Mouse (Mus musculus): ENCODE results near the gene Gda.

Gene Gda

DNA sequence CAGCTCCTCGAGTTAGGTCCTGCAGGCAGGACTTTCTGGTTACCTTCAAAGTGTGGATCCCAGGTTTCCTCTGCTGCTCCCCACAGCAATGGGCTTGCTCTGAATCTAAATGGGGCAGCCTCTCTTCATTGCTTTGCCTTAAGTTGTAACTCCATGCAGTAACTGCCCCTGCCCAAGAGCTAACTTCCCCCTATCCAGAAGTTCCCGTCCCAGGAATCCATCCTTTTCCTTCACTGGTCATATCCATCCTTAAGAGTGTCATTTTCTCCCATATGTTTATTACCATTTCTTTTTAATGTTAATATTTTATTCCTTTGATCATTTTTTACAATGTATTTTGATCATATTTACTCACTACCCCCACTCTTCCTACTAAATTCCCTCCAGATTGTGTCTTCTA is at the start of gene Gda:
Gene Gda (minus strand): TSS at position 101 of the 400 bp plus-strand sequence.
- DNase-seq (ENCODE audit: extremely low spot score): no peak

DNA sequence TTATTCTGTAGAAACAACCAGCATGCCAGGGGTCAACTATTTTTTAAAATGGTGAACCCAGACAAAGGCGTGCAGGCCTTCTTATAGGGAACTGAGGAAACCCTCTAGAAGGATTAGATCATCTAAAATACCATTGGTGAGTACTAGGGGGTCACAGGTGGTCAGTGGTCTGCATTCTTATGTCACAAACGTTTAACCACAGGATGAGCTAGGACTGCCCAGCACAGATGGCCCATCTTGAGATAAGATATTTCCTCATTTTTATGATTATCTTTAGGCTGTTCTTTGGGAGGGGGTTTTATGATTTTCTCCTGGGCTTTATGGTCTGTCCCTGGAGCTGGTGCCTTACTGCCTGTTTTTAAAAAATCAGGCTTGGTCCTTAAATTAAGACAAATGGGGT is 47.0 kb upstream of the Gda start:
- no peak for DNase-seq (ENCODE audit: extremely low spot score)

DNA sequence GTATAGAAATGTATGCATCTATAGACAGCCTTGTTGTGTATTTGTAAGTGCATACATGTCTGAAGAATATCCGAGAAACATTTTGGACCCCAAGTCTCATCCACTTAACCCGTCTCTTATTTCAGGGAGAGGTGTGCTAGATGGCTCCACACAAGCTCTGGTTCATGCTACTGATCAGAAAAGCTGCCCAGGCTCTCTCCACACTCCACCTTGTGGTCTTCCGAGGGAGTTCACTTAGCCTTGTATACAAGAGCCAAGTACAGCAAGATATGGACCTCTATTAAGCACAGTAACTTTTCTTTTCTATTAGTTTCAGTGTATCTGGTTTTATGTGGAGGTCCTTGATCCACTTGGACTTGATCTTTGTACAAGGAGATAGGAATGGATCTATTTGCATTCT is 36.9 kb upstream of the Gda start:
- peak; percentile 11 for DNase-seq (ENCODE audit: extremely low spot score)

DNA sequence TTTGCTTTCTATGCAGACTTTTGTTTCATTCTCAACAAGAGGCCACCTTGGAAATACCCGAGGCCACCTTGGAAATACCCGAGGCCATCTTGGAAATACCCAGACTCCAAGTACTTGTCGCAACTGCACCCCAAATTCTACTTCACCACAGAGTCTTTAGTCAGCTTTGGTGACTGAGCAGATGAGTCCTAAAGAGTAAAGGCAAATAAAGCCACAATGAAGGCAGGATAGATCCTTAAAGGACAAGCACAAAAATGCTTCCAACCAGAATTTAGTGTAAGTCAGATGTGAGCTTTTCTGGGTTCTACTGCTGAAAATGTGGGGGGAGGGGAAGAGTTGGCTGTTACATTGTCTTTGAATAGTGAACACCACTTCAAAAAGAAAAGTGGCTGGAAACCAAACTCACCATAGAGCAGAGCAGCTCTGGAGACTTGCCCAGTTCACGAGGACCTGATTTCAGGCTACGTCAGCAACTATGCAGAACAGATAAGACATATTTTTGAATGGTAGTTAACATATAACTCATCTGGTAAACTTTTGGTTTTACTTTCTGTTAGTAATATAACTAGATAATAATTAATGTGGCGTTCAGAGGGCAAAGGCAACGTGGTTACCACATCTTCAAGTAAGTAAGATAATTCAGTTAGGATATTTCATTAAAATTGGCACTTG is 34.5 kb upstream of the Gda start:
- DNase-seq (ENCODE audit: extremely low spot score): no peak

DNA sequence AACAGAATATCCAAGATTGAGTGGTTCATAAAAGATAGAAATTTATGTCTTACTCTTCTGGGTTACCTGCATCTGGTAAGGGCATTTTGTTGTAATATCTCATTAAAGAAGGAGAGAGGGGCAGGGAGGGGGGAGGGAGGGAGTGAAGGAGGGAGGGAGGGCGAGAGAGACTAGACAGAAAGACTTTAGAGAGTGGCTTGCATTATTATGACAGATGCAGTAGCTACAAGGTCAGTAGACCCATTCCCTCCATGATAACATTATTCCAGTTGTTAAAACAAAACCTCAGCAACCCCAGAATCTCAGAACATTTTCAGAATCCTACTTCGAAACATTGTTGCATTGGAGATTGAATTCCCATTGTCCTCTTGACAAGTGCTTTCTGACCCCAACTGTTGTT is 33.9 kb upstream of the Gda start:
- DNase-seq (ENCODE audit: extremely low spot score): no peak

DNA sequence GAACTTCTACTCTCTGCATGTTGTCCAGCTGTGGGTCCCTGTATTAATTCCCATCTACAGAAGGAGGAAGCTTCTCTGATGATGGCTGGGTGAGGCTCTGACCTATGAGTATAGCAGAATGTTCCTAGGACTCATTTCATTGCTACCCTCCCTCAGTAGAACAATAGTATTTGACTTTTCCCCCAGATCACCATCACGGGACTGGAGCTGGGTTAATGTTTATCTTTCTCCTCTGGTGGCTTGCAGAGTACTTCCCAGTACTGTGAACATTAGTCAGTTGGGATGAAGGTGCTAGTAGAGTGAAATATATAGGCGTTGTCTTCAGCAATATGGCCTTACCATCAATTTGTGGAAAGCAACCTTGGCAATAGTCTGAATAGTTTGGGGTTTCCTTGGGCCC is 31.5 kb upstream of the Gda start:
- no peak for DNase-seq (ENCODE audit: extremely low spot score)

DNA sequence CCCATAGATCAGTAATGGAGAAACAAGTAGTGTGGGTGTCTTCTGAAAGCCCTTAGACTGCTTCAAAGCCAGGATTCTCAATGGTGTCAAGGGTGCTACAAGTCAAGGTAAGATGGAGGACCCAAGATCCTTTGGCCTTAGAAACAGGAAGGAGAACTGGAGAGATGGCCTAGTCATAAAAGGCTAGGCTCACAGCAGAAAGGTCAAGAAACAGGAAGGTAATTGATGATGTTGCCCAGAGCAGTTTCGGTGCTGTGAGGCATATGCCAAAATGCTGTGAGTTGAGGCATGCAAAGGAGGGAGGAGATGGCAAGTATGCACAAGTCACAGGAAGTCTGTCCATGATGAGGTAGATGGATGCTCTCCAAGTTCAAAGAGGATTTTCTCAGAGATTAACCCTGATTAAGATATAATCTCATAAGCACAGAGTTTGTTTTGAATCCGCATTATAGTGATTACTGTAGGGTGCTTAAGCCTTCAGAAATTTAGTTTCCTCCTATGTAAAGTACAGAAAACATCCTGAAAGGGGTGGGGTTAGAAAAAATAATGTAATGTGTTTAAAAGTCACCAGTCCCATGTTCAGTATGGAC is 26.2 kb upstream of the Gda start:
- DNase-seq (ENCODE audit: extremely low spot score): no peak

DNA sequence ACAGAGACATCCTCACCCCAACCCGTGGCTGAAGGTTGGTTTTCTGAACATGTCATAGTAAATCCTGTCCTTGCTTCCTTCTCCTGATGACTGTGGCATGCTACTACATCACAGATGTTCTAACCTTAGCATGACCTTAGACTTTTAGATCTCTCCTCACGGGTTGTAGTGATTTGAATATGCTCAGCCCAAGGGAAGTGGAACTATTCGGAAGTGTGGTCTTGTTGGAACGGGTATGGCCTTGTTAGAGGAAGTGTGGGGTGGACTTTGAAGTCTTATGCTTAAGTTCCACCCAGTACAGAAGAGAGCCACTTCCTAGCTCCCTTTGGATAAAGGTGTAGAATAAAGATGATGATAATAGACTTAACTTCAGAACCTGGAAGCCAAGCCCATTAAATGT is 22.6 kb upstream of the Gda start:
- no peak for DNase-seq (ENCODE audit: extremely low spot score)

DNA sequence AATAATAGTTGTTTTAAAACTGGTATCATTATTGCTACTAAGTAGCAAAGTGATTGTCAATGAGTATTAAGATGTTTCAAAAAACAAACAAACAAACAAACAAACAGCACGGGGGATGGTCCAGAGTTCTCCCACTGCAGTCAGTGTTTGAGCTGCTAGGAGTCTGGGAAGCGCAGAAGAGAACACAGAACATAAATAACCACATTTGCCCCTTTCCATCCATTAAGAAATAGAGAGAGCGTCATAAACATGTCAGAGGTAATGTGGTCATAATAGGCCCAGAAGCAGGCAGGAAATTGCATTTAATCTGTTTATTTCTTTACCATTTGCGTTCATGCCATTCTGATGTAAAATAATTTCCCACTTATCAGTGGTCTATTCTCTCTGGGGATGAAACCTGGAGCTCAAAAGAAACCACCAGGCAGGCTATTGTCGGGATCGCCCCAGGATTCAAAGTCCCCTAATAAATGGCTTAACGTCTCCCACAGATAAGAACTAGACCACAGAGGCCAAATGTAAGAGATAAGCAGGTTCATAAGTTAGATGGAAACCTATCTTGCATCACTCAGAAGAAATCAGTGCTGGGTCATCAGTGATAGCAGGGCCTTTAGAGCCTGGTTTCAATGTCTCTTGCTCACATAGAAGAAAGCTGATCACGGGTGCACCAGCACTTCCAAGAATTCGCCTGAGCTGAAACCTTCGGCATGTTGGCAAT is 20.7 kb upstream of the Gda start:
- no peak for DNase-seq (ENCODE audit: extremely low spot score)

DNA sequence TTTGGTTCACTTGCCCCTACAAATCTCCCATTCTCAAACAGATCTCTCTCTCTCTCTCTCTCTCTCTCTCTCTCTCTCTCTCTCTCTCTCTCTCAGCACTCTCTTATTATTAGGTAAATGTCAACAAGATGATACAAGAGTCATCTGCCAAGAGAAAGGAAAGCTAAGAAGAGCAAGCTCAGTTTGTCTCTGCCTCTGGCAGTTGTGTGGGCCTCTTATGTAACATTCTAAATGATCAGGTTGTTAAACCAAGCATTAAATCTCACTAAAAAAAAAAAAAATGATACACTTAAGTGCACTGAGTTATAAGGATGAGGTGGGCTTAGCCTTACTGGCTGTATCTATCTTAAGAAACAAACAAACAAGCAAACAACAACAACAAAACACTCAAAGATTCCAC is 18.1 kb upstream of the Gda start:
- DNase-seq (ENCODE audit: extremely low spot score): no peak

DNA sequence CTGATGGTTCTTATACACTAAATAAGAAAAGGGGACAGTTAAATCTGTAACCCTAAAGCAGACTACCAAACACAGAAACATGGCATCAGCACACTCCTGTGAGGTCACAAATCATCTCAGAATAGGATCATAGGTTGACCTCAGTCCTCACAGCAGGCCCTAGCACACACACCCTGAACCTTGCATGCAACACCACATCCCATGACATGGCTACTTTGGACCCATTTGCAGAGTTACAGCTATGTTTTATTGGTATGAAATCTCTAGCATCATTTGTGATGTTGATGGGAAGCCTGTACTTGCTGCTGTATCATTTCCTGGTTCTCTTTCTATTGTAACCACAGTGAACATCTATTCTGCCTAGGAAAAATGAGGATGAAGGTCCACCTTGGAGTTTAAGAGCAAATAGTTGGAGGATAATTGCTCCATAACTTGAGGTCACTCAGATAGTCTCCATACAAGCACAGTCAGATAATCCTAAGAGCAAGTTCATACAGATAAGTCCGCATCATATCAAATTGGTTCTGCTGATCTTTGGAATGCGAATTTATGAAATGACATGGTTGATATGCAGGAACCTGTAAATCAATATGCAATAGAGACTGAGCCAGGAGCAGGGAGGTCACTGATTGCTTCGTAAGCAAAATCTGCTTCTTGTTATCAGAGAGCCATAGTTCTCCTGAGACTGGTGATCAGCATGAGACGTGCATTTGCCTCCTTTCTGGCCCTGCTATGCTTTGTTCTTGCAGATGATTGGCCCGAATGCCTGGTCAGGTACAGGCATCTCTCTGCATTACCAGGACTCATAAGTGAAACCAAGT is 14.1 kb upstream of the Gda start:
- no peak for DNase-seq (ENCODE audit: extremely low spot score)

DNA sequence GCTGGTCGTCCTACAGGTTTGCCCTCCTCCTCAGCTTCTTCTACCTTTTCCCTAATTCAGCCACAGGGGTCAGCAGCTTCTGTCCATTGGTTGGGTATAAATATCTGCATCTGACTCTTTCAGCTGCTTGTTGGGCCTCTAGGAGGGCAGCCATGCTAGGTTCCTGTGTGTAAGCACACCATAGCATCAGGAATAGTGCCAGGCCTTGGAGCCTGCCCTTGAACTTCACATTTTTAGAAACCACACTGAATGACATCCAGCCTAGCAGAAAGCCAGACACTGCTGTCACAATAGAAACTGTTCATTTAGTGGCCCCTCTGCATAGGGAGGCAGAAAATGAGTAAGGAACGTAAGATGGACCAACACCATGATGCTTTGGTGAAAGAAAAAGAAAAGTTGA is 8.9 kb upstream of the Gda start:
- DNase-seq (ENCODE audit: extremely low spot score): no peak

DNA sequence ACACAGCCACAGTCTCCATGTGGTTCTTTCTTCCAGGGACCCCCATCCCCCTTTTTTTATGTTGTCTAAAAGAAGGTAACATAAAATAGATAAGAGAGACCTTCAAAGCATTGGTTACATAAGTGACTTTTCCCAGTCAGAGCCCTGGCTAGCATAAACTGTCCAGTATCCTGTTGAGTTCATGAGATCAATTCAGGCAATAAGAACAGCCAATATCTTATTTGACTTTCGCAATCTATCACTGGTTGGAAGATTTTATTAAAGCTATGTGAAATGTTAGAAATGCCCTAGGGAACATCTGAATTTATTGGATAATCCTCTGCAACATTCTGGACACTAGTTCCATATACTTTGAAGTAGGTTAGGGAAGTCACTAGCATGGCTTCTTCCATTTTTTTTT is 7.8 kb upstream of the Gda start:
- DNase-seq (ENCODE audit: extremely low spot score): no peak

DNA sequence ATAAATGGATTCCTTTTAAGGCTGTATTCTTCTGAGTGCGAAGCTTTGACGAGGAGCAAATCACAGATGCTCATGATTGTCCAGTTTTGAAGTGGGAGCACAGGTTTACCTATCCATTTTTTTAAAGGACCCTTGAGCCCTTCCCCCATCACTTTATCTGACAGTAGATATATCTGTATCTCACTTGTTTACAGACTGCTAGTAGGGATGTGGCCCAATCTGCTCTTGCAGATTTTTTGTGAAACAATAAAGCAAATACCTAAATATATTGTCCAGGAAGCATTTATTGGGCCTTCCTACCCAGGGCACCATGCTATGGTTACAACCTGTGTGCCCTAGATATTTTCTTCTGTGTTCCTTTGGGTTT is 6.8 kb upstream of the Gda start:
- no peak for DNase-seq (ENCODE audit: extremely low spot score)

DNA sequence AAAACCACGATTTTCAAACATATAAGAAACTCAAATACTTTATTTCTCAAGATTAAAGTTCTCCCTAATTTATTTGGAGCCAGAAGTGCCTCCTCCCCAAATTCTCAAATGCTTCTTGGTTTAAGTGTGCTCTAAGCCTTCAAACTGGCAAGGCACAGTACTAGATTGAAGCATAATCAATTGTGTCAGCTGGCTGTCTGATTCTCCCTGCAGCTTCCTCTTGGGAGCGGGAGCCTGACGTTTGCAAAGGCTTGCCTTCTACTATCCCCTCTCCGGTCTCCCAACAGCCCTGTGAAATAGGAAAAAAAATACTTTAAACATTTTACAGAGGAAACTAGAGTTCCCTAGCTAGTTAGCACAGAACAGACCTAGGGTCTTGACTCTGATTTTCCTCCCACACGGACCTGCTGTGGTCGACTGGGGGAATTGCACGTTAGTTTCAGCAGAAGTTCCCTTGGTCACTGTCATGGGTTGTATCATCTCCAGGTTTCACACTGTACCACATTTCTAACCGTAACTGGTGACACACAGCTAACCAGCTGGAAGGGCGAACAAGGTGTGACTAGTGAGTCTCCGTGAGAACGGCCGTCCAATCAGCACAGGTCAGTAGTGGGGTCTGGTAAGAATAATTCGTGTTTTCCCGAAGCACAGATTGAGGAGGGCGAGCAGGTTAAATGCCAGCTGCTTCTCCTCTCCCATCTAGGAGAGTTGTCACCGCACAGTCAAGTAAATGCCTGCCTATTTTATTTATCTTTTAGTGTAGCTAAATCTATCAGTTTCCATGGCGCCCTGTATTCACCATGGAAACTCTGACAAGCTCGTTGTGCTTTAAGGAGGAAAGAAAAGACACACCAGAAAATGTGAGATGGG is 6.2 kb upstream of the Gda start:
- DNase-seq (ENCODE audit: extremely low spot score): no peak

DNA sequence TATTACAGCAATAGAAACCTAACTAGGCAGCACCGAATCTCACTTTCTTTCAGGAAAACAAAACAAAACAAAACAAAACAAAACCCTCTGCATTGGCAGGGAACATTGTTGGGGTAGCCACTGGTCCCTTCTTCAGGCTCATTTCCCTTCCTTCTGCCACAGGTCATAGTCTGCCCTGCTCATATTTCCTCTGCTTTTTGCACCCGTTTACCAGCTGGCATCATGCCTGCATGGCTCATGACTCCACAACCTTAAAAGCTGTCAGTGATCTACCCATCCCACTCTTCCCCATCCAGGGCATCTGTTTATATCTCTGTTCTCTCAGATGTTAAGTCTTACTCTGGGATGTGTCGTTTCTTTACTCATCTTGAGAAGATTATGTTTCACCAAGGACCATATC is 5.3 kb upstream of the Gda start:
- no peak for DNase-seq (ENCODE audit: extremely low spot score)

DNA sequence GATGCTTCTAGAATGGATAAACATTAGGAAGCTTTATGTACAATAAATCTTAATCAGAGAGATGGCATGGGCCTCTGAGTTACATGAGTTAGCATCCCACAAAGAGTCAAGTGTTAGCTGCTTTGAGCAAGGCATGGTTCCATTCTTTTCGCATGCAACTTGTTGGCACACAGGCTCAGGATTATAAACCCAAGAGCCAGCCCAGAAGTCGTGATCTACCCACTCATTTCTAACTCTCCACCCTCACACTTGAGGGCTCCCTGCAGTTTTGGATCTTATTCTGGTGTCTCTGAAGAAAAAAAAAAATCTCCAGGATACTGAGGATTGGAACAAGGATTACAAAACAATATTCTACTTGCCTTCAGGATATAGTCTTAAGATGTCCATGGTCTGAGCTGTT is 4.5 kb upstream of the Gda start:
- DNase-seq (ENCODE audit: extremely low spot score): no peak

DNA sequence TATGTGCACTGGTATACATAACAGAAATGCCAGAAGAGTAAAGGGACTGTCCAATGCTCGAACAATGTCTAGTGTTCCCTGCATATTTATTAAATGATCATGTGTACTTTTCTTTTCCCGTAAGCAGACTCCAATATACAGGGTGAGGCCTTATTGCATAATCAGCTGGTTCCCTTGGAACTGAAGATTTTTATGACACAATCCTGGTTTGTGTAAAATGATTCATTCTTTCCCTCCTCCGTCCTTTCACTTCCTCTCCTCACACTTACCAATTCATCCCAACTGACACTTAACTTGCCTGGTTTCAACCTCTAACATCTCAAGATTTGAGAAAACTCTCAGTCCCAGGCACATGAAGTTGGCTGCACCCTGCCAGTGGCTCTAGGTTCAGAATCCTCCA is 3.5 kb upstream of the Gda start:
- DNase-seq (ENCODE audit: extremely low spot score): no peak

DNA sequence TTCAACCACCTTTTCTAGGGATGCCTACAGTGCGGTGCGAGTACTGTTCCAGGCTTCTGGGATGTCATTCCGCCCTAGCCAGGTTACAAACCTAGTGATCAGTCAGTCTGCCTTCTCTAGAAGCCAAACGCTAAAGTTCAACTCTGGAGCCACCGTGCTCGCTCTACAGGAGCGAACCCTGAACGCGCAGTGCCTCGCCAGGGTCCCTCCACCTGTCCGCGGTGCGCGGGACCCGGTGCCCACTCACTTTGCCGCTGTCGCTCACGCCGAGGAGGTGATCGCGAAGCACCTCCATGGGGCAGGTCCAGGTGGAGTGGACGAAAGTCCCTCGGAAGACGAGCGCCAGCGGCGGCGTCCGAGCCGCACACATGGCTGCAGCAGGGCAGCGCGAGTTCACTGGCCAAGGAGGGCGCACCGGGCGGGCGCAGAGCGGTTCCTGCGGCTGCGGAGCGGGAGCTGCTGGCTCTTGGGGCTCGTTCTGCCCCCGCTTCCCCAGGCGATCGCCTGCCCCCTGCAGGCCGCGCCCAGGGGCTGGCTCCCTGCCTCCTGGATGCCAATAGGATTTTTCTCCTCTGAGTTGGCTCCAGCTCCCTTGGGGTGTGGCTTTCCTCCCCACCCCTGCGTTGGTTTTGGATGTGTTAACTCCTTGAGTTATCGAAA is 994 bp downstream of the Gda start:
- peak; percentile 58 for DNase-seq (ENCODE audit: extremely low spot score)

DNA sequence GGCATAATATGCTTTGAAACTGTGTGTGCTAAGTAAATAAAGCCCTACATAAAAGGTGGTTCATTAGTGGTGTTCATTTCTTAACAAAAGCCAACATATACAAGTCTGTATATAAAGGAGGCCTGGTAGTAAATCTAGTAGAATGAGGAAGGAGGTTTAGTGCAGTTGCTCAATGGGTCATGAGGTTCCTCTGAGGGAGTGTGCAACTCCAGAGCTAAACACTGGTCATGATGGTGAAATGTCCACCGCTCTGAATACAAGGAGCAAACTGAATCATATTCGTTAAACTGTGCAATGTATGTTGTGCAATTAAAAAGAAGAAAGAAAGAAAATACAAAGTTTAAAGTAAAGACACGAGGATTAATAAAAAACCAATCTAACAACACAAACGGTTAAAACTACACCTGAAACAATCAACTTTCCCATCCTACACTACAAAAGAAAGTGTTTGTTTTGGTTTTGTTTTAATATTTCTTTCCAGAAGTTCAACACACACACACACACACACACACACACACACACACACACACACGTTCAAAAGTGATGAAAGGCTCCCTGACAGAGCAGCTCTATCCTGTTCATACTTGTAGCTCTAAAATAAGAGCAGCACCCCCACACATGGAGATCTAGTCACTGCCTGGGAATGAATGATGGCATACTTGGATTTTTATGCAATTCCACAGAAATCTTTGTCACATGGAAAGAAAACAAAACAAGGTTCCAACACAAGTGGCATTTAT is 11.9 kb downstream of the Gda start:
- DNase-seq (ENCODE audit: extremely low spot score): no peak
